Mouse (Mus musculus): ENCODE data around the gene Ifna2. TPM values are rescaled to one million over a fixed set of nuclear protein-coding genes. Genes with fewer than 3 reads are reported as not detected.

Gene Ifna2
- polyA plus RNA-seq, 1 experiment from 2014 or later: not detected

- no peak within 1 kb of the TSS for H3K4me2 ChIP-seq
- no peaks in the 10 kb centered on the region for H3K4me1 ChIP-seq
- no peak within 1 kb of the TSS for H3K9ac ChIP-seq
- no peak within 1 kb of the TSS for H3K27ac ChIP-seq
- H3K36me3 ChIP-seq: no peaks in the 10 kb centered on the region
- H3K4me3 ChIP-seq: no peak within 1 kb of the TSS
- H3K27me3 ChIP-seq: no peaks in the 10 kb centered on the region
- 52% methylated on average over 2 of the region's 2 CpGs for WGBS
- no peaks in the 10 kb centered on the region for H3K9me3 ChIP-seq
- ATAC-seq (ENCODE audit: insufficient number of reproducible peaks, low FRiP score, low TSS enrichment, low read depth): no peak
These were observed 39.4 kb downstream of the Ifna2 start, which contains the start of gene Ifna13 for GRCm38 (mm10) chr4:88644359-88644758. TSS of gene Ifna13 (minus strand) at chr4:88644459.

DNA sequence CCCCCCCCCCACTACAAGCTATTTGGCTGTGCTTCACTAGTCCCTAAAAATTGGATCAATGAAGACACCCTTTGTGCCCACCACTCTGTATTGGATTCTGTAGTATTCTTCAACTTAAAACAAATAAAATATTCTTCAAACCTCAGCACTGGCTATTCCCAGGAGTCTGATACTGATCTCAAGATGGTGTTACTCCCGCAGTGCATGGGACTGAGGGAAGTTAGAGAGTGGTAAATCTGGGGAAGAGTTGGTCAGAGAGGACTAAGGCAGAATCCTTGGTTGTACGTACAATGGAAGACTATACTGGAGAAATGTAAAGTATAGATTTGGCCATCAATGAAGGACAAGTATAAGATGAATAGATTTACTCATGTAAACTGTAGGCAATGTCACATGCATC is 41.2 kb downstream of the Ifna2 start:
- no peak overlapping the region for H3K4me3 ChIP-seq
- no peak for ATAC-seq (ENCODE audit: insufficient number of reproducible peaks, low FRiP score, low TSS enrichment, low read depth)
- no peaks in the 10 kb centered on the region for H3K27me3 ChIP-seq
- H3K9me3 ChIP-seq: no peaks in the 10 kb centered on the region
- H3K36me3 ChIP-seq: no peaks in the 10 kb centered on the region
- 26% methylated on average over 2 of the region's 2 CpGs for WGBS
- no peak overlapping the region for H3K27ac ChIP-seq
- no peak overlapping the region for H3K4me2 ChIP-seq
- H3K4me1 ChIP-seq: no peaks in the 10 kb centered on the region
- H3K9ac ChIP-seq: no peak overlapping the region

- Histone ChIP-seq H3K4me2 (peak overlapping the region; percentile 42), H3K36me3 (no peaks in the 10 kb centered on the region), H3K4me3 (peak overlapping the region; percentile 39), H3K4me1 (no peaks in the 10 kb centered on the region), H3K27me3 (no peaks in the 10 kb centered on the region), H3K9me3 (no peaks in the 10 kb centered on the region), H3K27ac (0 out of 2 replicates have a peak overlapping the region, but pooled peaks have one; percentile 61), H3K9ac (no peak overlapping the region)
- 11% methylated on average over 11 of the region's 11 CpGs for WGBS
- ATAC-seq (ENCODE audit: insufficient number of reproducible peaks, low FRiP score, low TSS enrichment, low read depth): peak; percentile 89
These were observed 42.5 kb downstream of the Ifna2 start for GRCm38 (mm10) chr4:88641077-88641831.

DNA sequence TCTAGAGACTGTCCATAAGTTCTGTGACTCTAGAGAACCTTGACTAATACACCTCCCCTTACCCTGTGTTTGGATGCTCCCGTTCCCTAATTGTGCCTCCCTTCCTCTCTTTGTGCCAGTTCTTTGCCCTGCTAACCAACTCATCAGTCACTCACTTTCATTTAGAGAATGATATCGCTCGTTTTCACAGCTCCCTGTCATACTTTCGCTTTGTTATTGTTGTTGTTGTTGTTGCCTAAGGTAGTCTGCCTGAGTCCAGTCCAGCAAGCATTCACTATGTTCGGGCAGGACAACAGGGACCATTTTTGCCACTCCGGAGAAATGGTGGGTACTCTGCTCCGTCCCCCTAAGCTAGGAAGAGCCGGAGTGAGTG is 43.0 kb downstream of the Ifna2 start:
- Histone ChIP-seq H3K27me3 (no peaks in the 10 kb centered on the region), H3K9ac (no peak overlapping the region)

DNA sequence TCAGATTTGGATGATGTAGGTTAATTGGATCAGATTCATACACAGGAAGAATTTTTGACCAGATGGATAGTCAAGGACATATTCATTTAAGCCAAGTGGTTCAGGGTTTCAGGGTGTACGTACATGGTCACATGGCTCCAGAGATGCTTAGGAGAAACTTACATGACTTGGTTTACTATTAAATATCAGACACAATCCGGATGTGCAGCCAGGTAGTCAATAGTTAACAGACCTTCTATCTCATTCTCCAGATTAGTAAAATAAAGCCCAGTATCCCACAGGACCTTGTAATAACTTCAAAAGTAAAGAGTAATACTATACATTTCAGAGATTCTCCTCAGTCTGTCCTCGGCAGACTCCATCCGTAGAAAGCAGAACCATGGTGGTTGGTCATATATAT is 49.4 kb downstream of the Ifna2 start, which contains the start of gene C87499:
TSS of gene C87499 (minus strand) at position 101 of the 400 bp plus-strand sequence.
- H3K4me2 ChIP-seq: no peak within 1 kb of the TSS
- WGBS: 90% methylated on average over 4 of the region's 4 CpGs
- H3K36me3 ChIP-seq: no peaks in the 10 kb centered on the region
- no peak within 1 kb of the TSS for H3K4me3 ChIP-seq
- H3K27ac ChIP-seq: no peak within 1 kb of the TSS
- no peaks in the 10 kb centered on the region for H3K4me1 ChIP-seq
- H3K27me3 ChIP-seq: no peaks in the 10 kb centered on the region
- no peaks in the 10 kb centered on the region for H3K9me3 ChIP-seq
- no peak within 1 kb of the TSS for H3K9ac ChIP-seq
- ATAC-seq (ENCODE audit: insufficient number of reproducible peaks, low FRiP score, low TSS enrichment, low read depth): no peak

More for the DNA sequence above, 43.0 kb downstream of the Ifna2 start:
- Histone ChIP-seq H3K36me3 (no peaks in the 10 kb centered on the region), H3K27ac (no peak overlapping the region), H3K9me3 (no peaks in the 10 kb centered on the region), H3K4me2 (peak overlapping the region; percentile 42), H3K4me1 (no peaks in the 10 kb centered on the region), H3K4me3 (peak overlapping the region; percentile 39)
- ATAC-seq (ENCODE audit: insufficient number of reproducible peaks, low FRiP score, low TSS enrichment, low read depth): no peak
- 52% methylated on average over 8 of the region's 8 CpGs for WGBS

Other genes with a start within 250 kb of the Ifna2 start
- gene Hacd4, start 245.0 kb downstream of the Ifna2 start, polyA plus RNA-seq (2015; fragmentation: Nextera tagmentation; extraction: Ambion mirVana): 9.1 TPM in 2 replicates
- not detected in 2 replicates for gene Ifnb1, start 161.1 kb downstream of the Ifna2 start, polyA plus RNA-seq (2015; fragmentation: Nextera tagmentation; extraction: Ambion mirVana)
- not detected in 2 replicates for gene Ifna15, start 125.7 kb downstream of the Ifna2 start, polyA plus RNA-seq (2015; fragmentation: Nextera tagmentation; extraction: Ambion mirVana)
- gene Ifna14, start 112.1 kb downstream of the Ifna2 start, polyA plus RNA-seq (2015; fragmentation: Nextera tagmentation; extraction: Ambion mirVana): not detected in 2 replicates
- not detected in 2 replicates for gene Ifna9, start 91.5 kb downstream of the Ifna2 start, polyA plus RNA-seq (2015; fragmentation: Nextera tagmentation; extraction: Ambion mirVana)
- not detected in 2 replicates for gene Ifna12, start 80.5 kb downstream of the Ifna2 start, polyA plus RNA-seq (2015; fragmentation: Nextera tagmentation; extraction: Ambion mirVana)
- gene C87499, start 49.5 kb downstream of the Ifna2 start, polyA plus RNA-seq (2015; fragmentation: Nextera tagmentation; extraction: Ambion mirVana): not detected in 2 replicates
- not detected in 2 replicates for gene Ifna13, start 39.5 kb downstream of the Ifna2 start, polyA plus RNA-seq (2015; fragmentation: Nextera tagmentation; extraction: Ambion mirVana)
- gene Ifna16, start 7.0 kb downstream of the Ifna2 start, polyA plus RNA-seq (2015; fragmentation: Nextera tagmentation; extraction: Ambion mirVana): not detected in 2 replicates
- not detected in 2 replicates for gene Ifnab, start 7.4 kb upstream of the Ifna2 start, polyA plus RNA-seq (2015; fragmentation: Nextera tagmentation; extraction: Ambion mirVana)
- 0.56 and 1.1 TPM in 2 replicates for gene Gm26566, start 37.9 kb upstream of the Ifna2 start, polyA plus RNA-seq (2015; fragmentation: Nextera tagmentation; extraction: Ambion mirVana)
- 93.3 and 105 TPM in 2 replicates for gene Klhl9, start 38.6 kb upstream of the Ifna2 start, polyA plus RNA-seq (2015; fragmentation: Nextera tagmentation; extraction: Ambion mirVana)
- not detected in 2 replicates for gene Gm13271, start 71.0 kb upstream of the Ifna2 start, polyA plus RNA-seq (2015; fragmentation: Nextera tagmentation; extraction: Ambion mirVana)
- gene Gm13283, start 76.2 kb upstream of the Ifna2 start, polyA plus RNA-seq (2015; fragmentation: Nextera tagmentation; extraction: Ambion mirVana): 0.36 and 0.60 TPM in 2 replicates
- 0.76 and 0.87 TPM in 2 replicates for gene Gm13290, start 89.9 kb upstream of the Ifna2 start, polyA plus RNA-seq (2015; fragmentation: Nextera tagmentation; extraction: Ambion mirVana)
- gene Gm13289, start 93.0 kb upstream of the Ifna2 start, polyA plus RNA-seq (2015; fragmentation: Nextera tagmentation; extraction: Ambion mirVana): not detected in 2 replicates
- gene Gm13272, start 95.9 kb upstream of the Ifna2 start, polyA plus RNA-seq (2015; fragmentation: Nextera tagmentation; extraction: Ambion mirVana): not detected in 2 replicates
- gene Ifnz, start 98.2 kb upstream of the Ifna2 start, polyA plus RNA-seq (2015; fragmentation: Nextera tagmentation; extraction: Ambion mirVana): 0.26 and 0.37 TPM in 2 replicates
- gene Gm13276, start 101.8 kb upstream of the Ifna2 start, polyA plus RNA-seq (2015; fragmentation: Nextera tagmentation; extraction: Ambion mirVana): not detected in 2 replicates
- not detected in 2 replicates for gene Gm13277, start 104.7 kb upstream of the Ifna2 start, polyA plus RNA-seq (2015; fragmentation: Nextera tagmentation; extraction: Ambion mirVana)
- not detected in 2 replicates for gene Gm13278, start 107.6 kb upstream of the Ifna2 start, polyA plus RNA-seq (2015; fragmentation: Nextera tagmentation; extraction: Ambion mirVana)
- not detected in 2 replicates for gene Gm13275, start 110.6 kb upstream of the Ifna2 start, polyA plus RNA-seq (2015; fragmentation: Nextera tagmentation; extraction: Ambion mirVana)
- not detected in 2 replicates for gene Gm13279, start 113.5 kb upstream of the Ifna2 start, polyA plus RNA-seq (2015; fragmentation: Nextera tagmentation; extraction: Ambion mirVana)
- 0.93 and 1.4 TPM in 2 replicates for gene Gm13285, start 115.8 kb upstream of the Ifna2 start, polyA plus RNA-seq (2015; fragmentation: Nextera tagmentation; extraction: Ambion mirVana)
- 0.36 TPM in 1 of 2 replicates, not detected in the other for gene Gm13287, start 119.3 kb upstream of the Ifna2 start, polyA plus RNA-seq (2015; fragmentation: Nextera tagmentation; extraction: Ambion mirVana)
- gene Gm13288, start 121.6 kb upstream of the Ifna2 start, polyA plus RNA-seq (2015; fragmentation: Nextera tagmentation; extraction: Ambion mirVana): 0.15 TPM in 1 of 2 replicates, not detected in the other
- gene Ifna7, start 132.3 kb upstream of the Ifna2 start, polyA plus RNA-seq (2015; fragmentation: Nextera tagmentation; extraction: Ambion mirVana): not detected in 2 replicates
- gene Ifna11, start 136.0 kb upstream of the Ifna2 start, polyA plus RNA-seq (2015; fragmentation: Nextera tagmentation; extraction: Ambion mirVana): not detected in 2 replicates
- not detected in 2 replicates for gene Ifna6, start 143.5 kb upstream of the Ifna2 start, polyA plus RNA-seq (2015; fragmentation: Nextera tagmentation; extraction: Ambion mirVana)
- gene Ifna5, start 151.6 kb upstream of the Ifna2 start, polyA plus RNA-seq (2015; fragmentation: Nextera tagmentation; extraction: Ambion mirVana): not detected in 2 replicates
- gene Ifna4, start 157.9 kb upstream of the Ifna2 start, polyA plus RNA-seq (2015; fragmentation: Nextera tagmentation; extraction: Ambion mirVana): not detected in 2 replicates
- gene Ifna1, start 166.2 kb upstream of the Ifna2 start, polyA plus RNA-seq (2015; fragmentation: Nextera tagmentation; extraction: Ambion mirVana): not detected in 2 replicates
- gene Ifne, start 196.3 kb upstream of the Ifna2 start, polyA plus RNA-seq (2015; fragmentation: Nextera tagmentation; extraction: Ambion mirVana): not detected in 2 replicates

Measured in limb, embryonic 15.5 days (tissue).